Mouse (Mus musculus) neural tube, embryonic 10.5 days (tissue): ENCODE measurements around the gene Dnajb12.

Source experiments
- DNase-seq: peaks from one replicate; pipeline ENCODE4 v3.0.0-alpha.2; 2017; ENCODE audit warnings: low spot score; ENCODE audit errors: extremely low spot score

The Dnajb12 gene

GRCm38 (mm10) chr10:59916649-59917048 is 37.3 kb downstream of the Dnajb12 start:
- no peak for DNase-seq

- DNase-seq, result no peak
These were observed 38.8 kb downstream of the Dnajb12 start for GRCm38 (mm10) chr10:59918111-59918510.

DNA sequence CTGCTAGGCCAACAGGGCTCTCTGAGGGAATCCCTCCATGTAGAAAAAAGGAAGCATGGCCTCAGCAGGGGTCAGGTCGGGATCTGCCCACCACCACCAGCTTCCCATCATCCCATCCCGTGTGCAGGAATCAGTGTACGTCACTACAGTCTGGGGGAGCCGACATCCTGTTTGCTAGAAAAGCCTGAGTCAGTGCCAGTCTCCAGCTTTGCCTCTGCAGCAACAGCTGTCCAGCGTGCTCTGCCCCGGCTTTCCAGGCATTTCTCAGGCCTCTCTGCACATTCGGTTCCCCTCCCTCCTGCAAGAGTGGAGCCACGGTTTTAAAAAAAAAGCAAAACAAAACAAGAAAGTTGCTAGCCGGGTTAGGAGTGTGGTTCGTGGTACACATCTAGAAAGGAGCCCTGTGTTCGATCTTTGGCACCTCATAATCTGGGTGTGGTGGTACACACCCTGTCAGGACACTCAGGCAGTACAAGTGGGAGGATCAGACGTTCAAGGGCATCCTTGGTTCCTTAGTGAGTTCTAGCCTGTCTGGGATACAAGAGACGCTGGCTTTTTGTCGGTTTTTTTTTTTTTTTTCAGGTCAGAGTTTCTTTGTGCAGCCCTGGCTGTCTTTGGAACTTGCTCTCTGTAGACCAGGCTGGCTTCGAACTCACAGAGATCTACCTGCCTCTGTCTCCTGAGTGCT is 40.3 kb downstream of the Dnajb12 start:
- no peak for DNase-seq

GRCm38 (mm10) chr10:59920485-59920809 is 41.1 kb downstream of the Dnajb12 start:
- no peak for DNase-seq

DNA sequence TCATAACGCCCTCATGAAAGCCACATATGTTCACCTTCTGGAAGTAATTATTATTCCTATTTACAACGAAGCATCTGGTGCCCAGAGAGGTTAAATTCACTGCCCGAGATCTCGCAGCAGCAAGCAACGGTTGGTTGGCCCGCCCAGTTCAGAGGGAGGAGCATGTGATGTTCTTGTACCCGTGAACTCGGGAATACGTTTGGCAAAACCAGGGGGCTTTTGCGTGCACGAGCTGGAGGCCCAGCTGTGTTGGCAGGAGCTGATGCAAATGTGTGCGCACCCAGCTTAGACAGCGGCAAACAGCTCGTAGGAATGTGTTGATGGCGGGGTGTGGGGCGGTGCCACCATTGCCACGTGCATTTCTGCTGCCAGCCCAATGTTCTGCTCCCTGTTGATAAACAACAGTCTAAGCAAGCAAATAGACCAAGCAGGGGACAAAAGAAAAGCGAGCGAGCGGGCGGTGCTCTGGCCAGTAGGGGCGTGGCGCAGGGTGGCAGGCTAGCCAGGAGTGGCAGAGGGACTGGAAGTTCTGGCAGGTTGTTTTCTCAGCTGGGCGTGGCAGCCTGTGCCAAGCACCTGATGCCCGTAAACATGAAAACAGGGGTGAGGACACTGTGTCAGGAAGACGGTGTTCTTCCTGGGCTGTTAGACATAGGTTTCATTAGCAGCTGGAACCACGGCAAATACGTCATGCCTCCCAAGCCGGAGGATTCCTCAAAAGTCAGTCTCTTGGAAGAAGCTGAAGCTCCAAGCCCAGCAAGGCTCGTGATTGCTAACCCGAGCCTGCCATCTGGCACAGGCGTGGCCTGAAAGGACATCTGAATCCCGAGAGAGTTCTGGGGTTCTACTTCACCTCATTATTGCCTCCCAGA is 41.7 kb downstream of the Dnajb12 start:
- peak; percentile 76 for DNase-seq

DNA sequence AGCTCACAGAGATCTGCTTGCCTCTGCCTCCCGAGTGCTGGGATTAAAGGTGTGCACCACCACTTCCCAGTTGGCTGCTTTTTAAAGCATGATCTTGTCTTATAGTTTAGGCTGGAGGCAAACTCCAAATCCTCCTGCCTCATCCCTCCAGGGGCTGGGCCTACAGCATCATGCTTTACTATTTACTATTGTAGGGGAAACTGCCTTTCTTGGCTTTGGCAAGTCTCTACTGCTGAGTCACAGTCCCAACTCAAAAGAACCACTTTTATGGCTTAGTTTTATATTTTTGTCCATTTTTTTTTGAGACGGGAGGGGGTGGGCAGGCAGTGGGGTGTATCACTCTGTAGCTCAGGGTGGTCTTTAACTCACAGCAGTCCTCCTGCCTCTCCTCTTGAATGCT is 44.1 kb downstream of the Dnajb12 start:
- DNase-seq, result no peak

DNA sequence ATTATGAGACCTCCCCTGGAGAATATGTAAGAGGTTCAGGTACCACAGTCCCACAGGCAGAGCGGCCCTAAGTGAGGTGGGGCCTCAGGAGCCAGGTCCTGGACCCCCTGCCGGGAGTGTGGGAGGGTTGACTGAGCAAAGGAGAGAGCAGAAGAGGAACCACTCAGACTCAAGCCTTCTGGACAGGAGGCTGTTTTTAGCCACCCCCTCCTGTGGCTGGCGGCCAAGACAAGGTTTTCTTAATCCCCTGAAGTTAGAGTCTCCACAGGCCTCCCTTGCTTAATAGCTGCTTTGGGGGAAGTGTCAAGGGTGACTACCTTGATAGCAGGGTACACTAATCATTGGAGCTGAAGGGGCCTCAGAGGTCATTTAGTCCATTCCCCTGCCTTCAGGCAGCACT is 44.9 kb downstream of the Dnajb12 start:
- no peak for DNase-seq

DNA sequence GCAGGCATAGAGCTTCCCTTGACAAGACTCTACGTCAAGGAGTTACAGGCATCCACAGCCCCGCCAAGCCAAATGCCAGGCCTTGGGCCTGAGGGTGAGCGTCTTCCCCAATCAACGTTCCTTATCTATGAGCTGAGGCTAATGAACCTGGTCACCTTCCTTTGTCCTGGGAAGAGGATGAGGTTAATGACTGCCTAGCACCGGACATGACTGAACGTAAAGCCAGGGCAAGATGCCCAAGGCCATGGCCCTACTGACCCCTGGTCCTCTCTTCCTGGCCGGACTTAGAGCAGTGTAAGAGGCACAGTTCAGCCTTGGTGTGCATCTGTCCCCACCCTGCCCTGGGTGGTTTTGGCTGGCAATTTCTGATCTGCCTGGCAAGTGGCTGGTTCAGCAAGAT is 49.8 kb downstream of the Dnajb12 start:
- DNase-seq, result no peak

GRCm38 (mm10) chr10:59930996-59931395 is 51.6 kb downstream of the Dnajb12 start:
- no peak for DNase-seq

DNA sequence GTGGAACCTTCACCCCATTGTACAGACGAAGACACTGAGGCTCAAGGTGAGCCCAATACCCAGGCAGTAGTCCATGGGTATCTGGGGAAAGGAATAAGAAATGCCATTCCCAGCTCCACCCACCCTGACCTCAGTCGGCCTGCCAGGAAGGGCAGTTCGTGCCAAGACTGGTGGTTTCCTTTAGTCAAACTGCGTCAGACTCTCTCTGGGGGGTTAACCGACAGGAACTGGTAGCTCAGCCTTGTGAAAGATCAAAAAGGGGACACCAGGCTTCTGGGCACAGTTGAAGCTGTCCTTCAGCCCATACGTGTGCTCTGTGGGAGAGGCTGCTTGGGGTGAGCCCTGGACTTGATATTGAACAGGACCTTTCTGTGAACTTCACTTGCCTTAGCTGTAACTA is 53.2 kb downstream of the Dnajb12 start:
- no peak for DNase-seq

DNA sequence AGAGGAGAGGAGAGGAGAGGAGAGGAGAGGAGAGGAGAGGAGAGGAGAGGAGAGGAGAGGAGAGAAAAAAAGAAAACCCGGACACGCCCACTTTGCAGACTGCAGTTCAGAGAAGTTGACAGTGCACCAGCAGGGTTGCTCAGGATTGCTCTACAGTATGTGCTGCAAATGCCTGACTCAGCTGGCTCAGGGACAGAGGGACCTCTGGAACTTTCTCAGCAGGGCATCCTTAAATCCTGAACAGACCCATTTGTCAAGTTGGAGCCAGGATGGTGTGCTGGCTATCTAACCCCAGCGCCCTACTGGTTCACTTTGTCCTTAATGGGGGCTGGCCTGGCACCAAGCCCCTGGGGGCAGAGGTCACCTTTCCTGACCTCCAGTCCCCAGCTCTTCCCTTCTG is 54.7 kb downstream of the Dnajb12 start:
- no peak for DNase-seq

DNA sequence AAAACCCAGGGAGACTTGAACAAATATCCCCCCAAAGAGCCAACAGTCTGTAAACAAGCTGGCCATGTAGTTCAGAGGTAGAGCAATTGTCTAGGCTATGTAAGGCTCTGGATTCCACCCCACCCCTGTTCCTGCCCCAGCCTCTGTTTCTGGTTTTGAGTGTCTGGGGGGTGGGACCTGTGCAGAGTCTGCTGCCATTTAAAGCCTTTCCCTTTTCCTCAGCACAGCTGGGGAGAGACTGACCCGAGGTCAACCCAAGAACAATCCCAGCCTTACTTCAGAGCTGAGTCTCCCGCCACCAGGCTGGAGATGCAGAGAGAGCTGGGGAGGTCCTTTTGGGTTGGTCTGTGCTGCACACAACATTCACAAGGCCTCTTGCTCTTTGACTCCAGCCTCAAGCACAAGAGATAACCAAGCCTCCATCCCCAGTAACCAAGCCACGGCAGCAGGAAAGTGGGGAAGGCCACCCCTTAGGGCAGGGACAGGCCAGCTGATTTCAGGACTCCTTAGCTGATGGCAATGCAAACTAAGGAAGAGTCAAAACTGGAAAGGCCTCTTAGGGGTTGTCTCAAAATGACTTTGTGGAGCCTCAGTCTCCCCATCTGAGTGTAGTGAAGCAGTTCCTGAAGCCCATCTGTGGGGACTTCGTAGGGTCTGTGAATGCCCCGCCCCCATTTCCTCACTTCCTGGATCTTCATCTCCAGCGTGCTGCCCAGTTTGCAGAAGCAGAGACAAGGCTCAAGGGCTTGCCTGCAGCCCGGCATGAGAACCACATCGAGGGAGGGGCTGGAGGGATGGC is 56.9 kb downstream of the Dnajb12 start:
- DNase-seq, result no peak

- DNase-seq, result no peak
These were observed 59.3 kb downstream of the Dnajb12 start for GRCm38 (mm10) chr10:59938662-59939061.

DNA sequence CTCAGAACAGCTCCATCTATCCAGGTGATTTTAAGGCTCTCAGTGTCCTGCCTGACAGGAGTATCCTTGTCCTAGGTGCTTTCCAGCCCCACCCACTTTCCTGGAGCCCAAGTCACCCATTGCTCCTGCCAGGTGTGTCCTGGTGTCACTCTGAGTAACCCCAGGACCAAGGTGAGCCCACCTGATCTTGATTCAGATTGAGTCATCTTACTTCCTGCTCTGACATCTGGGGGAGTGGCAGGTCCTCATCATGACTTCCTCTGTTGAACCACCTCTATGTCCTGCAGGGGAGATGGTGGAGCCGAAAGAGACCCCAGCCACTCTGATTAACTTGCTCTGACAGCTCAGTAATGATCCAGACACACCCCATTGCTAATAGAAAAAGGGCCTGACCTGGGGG is 59.7 kb downstream of the Dnajb12 start:
- DNase-seq, result no peak

DNA sequence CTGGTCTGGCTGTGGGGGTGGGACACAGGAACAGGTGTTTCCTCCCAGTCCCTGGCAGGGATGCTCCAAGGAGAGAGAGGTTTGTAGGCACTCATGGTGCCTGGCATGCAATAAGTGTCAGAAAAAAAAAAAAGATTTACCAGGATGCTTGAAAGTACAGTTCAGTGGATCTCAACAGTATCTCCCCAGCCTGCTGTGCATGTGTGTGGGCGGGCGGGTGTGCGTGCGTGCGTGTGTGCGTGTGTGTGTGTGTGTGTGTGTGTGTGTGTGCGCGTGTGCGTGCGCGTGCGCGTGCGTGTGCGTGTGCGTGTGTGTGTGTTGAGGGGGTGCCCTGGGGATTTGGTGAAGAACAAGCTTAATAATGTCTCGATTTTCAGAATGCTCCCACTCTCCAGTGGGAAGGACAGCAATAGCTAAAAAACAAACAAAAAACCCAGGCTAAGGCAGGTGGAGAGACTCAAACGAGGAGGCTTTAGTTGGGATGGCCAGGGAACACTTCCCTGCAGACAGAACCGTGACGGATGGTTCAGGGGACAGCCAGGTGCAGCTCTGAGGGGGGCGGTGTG is 63.0 kb downstream of the Dnajb12 start:
- DNase-seq, result no peak

DNA sequence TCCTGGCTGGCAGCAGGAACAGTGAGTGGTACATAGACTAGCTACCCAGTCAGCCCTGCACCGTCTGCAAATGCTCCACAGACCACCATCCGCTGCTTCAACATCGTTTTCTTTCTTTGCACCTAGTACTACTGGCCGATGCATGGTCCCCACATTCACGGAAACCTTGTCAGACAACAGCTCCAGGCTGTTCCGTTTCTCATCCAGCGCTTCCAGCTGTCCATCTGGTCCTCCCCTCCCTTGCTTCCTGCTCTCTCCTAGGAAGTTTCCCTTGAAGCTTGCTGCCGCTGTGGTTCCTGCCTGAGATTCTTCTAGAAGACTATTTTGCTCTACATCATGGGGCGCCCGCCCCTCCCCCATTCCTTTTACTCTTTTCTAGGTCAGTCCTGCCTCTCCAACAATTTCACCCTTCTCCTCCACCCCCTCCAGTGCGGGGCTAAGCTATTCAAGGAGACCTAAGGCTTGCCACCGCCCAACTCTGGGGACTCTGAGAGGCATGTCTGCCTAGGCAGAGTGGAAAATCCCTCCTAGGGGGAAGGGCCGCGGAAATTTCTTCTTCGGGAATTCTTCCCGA is 63.6 kb downstream of the Dnajb12 start:
- DNase-seq, result no peak

DNA sequence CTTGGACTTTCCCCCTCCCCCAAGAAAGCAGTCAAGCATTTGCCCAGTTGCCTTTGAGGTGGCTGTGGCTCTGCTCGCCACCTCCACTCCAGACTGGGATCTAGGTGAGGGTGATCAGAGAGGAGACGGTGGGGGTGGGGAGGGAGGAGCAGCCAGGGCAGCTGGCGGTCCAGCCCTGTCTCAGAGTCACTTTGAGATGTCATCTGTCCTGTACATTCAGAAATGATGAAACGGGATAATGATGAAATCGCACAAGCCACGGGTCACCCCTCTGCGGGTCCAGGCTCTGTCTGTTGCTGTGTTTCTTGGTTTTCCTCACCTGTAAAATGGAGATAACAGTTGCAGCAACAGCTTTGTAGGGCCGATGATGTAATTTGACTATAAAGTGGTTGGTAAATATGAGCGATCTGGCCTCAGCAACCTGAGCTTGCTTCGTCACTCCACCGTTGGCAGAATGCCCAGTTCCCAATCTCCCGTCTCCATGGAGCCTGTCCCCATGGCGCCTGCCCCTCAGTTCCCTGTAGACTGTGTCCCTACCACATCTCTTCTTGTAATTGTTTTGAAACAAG is 64.1 kb downstream of the Dnajb12 start:
- DNase-seq, result no peak

DNA sequence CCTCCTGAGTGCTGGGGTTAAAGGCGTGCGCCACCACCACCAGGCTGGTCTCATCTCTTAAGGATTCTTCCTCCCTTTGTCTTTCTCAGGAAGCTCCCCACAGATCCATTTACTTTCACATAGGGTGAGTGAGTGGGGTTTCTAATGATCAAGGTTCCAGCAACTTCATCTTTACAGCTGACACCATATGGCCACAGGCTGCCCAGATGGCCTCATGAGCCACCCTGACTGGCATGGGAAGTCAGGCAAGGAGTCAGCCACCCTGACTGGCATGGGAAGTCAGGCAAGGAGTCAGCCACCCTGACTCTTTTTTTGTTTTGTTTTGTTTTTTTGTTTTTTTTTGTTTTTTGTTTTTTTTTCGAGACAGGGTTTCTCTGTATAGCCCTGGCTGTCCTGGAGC is 66.1 kb downstream of the Dnajb12 start:
- DNase-seq, result no peak

GRCm38 (mm10) chr10:59946362-59946761 is 67.0 kb downstream of the Dnajb12 start:
- no peak for DNase-seq

- DNase-seq, result peak; percentile 11
These were observed 68.1 kb downstream of the Dnajb12 start for GRCm38 (mm10) chr10:59947296-59948073.
